Mouse (Mus musculus) stomach, embryonic 16.5 days (tissue): Measurements from ENCODE around the gene Macrod2. TPM values are rescaled to one million over a fixed set of nuclear protein-coding genes. Genes with fewer than 3 reads are reported as not detected.

Source experiments
- ATAC-seq: fragments of 200-750 bp; cut with Nextera tagmentation; 2 replicates; pipeline ENCODE4 v1.8.0; 2017; ENCODE audit warnings: moderate number of reproducible peaks, moderate TSS enrichment; ENCODE audit not compliant: insufficient read depth, low FRiP score
- H3K27ac ChIP-seq: fragments of 300-500 bp; sonication (generic); 2 replicates; pipeline ENCODE4 v1.5.1; 2014; ENCODE audit warnings: low read length
- H3K27me3 ChIP-seq: fragments of 300-500 bp; sonication (generic); 2 replicates; pipeline ENCODE4 v1.6.1; 2014; ENCODE audit warnings: low read length, control low read depth, mixed read lengths; ENCODE audit not compliant: control insufficient read depth, insufficient read depth
- H3K36me3 ChIP-seq: fragments of 300-500 bp; sonication (generic); 2 replicates; pipeline ENCODE4 v1.6.1; 2014; ENCODE audit warnings: low read length; ENCODE audit not compliant: control insufficient read depth, insufficient read depth
- H3K4me1 ChIP-seq: fragments of 300-500 bp; sonication (generic); 2 replicates; pipeline ENCODE4 v1.6.1; 2014; ENCODE audit warnings: low read length, control low read depth, mixed read lengths; ENCODE audit not compliant: control insufficient read depth, insufficient read depth
- H3K4me2 ChIP-seq: fragments of 300-500 bp; sonication (generic); 2 replicates; pipeline ENCODE4 v1.6.1; 2014; ENCODE audit warnings: low read depth, low read length, mixed read lengths
- H3K4me3 ChIP-seq: fragments of 300-500 bp; sonication (generic); replicated peaks from 2 replicates; pipeline ENCODE4 v1.5.1; 2014; ENCODE audit warnings: mild to moderate bottlenecking, low read length
- H3K9ac ChIP-seq: fragments of 300-500 bp; sonication (generic); 2 replicates; pipeline ENCODE4 v1.6.1; 2014; ENCODE audit warnings: low read length
- H3K9me3 ChIP-seq: fragments of 300-500 bp; sonication (generic); replicated peaks from 2 replicates; pipeline ENCODE4 v1.6.1; 2016; ENCODE audit warnings: low read length, control low read depth; ENCODE audit not compliant: control insufficient read depth
- WGBS: fragments of 180-500 bp; shearing (Covaris S2); extraction: QIAGEN DNeasy Blood & Tissue Kit; methylation state at CpG from one replicate; pipeline ENCODE4 v1.1.7; 2014; 5-methylcytosine and 5-hydroxymethylcytosine counted together
- polyA plus RNA-seq: library from polyadenylated mRNA; unstranded; fragments of >200 nt; fragmentation: Nextera tagmentation; extraction: Ambion mirVana; gene quantifications from 2 replicates; pipeline ENCODE4 v1.2.1, GENCODE M21; 2015

Macrod2 gene
- polyA plus RNA-seq, 1 experiment from 2014 or later, result 45.4 TPM

GRCm38 (mm10) chr2:141736685-141737456 lies 1341.8 kb downstream of the Macrod2 start:
- WGBS, result 85% methylated on average over 5 of the region's 5 CpGs
- H3K9ac ChIP-seq, result no peak overlapping the region
- H3K36me3 ChIP-seq, result no peaks in the 10 kb centered on the region
- ATAC-seq, result no peak
- H3K4me3 ChIP-seq, result no peak overlapping the region
- H3K4me1 ChIP-seq, result no peaks in the 10 kb centered on the region
- H3K4me2 ChIP-seq, result no peak overlapping the region
- H3K27me3 ChIP-seq, result no peaks in the 10 kb centered on the region
- H3K9me3 ChIP-seq, result no peaks in the 10 kb centered on the region
- H3K27ac ChIP-seq, result no peak overlapping the region

GRCm38 (mm10) chr2:141738702-141739101 lies 1343.6 kb downstream of the Macrod2 start:
- no peaks in the 10 kb centered on the region for H3K4me1 ChIP-seq
- H3K27me3 ChIP-seq, result no peaks in the 10 kb centered on the region
- no peaks in the 10 kb centered on the region for H3K9me3 ChIP-seq
- H3K9ac ChIP-seq, result no peak overlapping the region
- no peaks in the 10 kb centered on the region for H3K36me3 ChIP-seq
- 60% methylated on average over 1 of the region's 1 CpGs for WGBS
- no peak for ATAC-seq
- H3K4me3 ChIP-seq, result no peak overlapping the region
- H3K27ac ChIP-seq, result no peak overlapping the region
- H3K4me2 ChIP-seq, result no peak overlapping the region

GRCm38 (mm10) chr2:141740318-141740717 lies 1345.2 kb downstream of the Macrod2 start:
- H3K36me3 ChIP-seq, result no peaks in the 10 kb centered on the region
- no peak overlapping the region for H3K27ac ChIP-seq
- no peaks in the 10 kb centered on the region for H3K4me1 ChIP-seq
- H3K9ac ChIP-seq, result no peak overlapping the region
- no peak overlapping the region for H3K4me3 ChIP-seq
- no peaks in the 10 kb centered on the region for H3K9me3 ChIP-seq
- H3K4me2 ChIP-seq, result no peak overlapping the region
- ATAC-seq, result no peak
- WGBS, result 66% methylated on average over 5 of the region's 5 CpGs
- no peaks in the 10 kb centered on the region for H3K27me3 ChIP-seq

GRCm38 (mm10) chr2:141800236-141800635 lies 1405.1 kb downstream of the Macrod2 start:
- ATAC-seq, result no peak
- H3K27ac ChIP-seq, result no peak overlapping the region
- H3K27me3 ChIP-seq, result no peaks in the 10 kb centered on the region
- no peak overlapping the region for H3K4me2 ChIP-seq
- no peak overlapping the region for H3K4me3 ChIP-seq
- no peak overlapping the region for H3K9ac ChIP-seq
- H3K4me1 ChIP-seq, result no peaks in the 10 kb centered on the region
- 64% methylated on average over 4 of the region's 4 CpGs for WGBS
- H3K9me3 ChIP-seq, result no peaks in the 10 kb centered on the region
- no peaks in the 10 kb centered on the region for H3K36me3 ChIP-seq

- Histone ChIP-seq H3K27me3 (no peaks in the 10 kb centered on the region), H3K4me3 (no peak overlapping the region), H3K4me1 (no peaks in the 10 kb centered on the region), H3K9ac (no peak overlapping the region), H3K4me2 (no peak overlapping the region), H3K9me3 (no peaks in the 10 kb centered on the region), H3K27ac (no peak overlapping the region), H3K36me3 (no peaks in the 10 kb centered on the region)
- no peak for ATAC-seq
- WGBS, result 70% methylated on average over 2 of the region's 2 CpGs
These were observed 1405.8 kb downstream of the Macrod2 start for GRCm38 (mm10) chr2:141800909-141801308.

GRCm38 (mm10) chr2:141816266-141816665 lies 1421.2 kb downstream of the Macrod2 start:
- Histone ChIP-seq H3K4me2 (no peak overlapping the region), H3K36me3 (no peaks in the 10 kb centered on the region)

GRCm38 (mm10) chr2:141817546-141818180 lies 1422.6 kb downstream of the Macrod2 start:
- ATAC-seq, result no peak
- H3K4me1 ChIP-seq, result no peaks in the 10 kb centered on the region
- WGBS, result 78% methylated on average over 4 of the region's 4 CpGs

More at GRCm38 (mm10) chr2:141816266-141816665, 1421.2 kb downstream of the Macrod2 start:
- ATAC-seq, result no peak
- Histone ChIP-seq H3K27ac (no peak overlapping the region), H3K9ac (no peak overlapping the region), H3K9me3 (no peaks in the 10 kb centered on the region), H3K4me1 (no peaks in the 10 kb centered on the region), H3K27me3 (no peaks in the 10 kb centered on the region), H3K4me3 (no peak overlapping the region)
- WGBS, result 90% methylated on average over 4 of the region's 4 CpGs

GRCm38 (mm10) chr2:141820795-141821194 lies 1425.7 kb downstream of the Macrod2 start:
- Histone ChIP-seq H3K9me3 (no peaks in the 10 kb centered on the region), H3K4me1 (no peaks in the 10 kb centered on the region), H3K27ac (no peak overlapping the region), H3K27me3 (no peaks in the 10 kb centered on the region), H3K4me3 (no peak overlapping the region), H3K4me2 (no peak overlapping the region), H3K36me3 (no peaks in the 10 kb centered on the region), H3K9ac (no peak overlapping the region)
- ATAC-seq, result no peak

More at GRCm38 (mm10) chr2:141817546-141818180, 1422.6 kb downstream of the Macrod2 start:
- H3K9ac ChIP-seq, result no peak overlapping the region
- no peak overlapping the region for H3K27ac ChIP-seq
- H3K4me3 ChIP-seq, result no peak overlapping the region
- no peaks in the 10 kb centered on the region for H3K36me3 ChIP-seq
- no peaks in the 10 kb centered on the region for H3K27me3 ChIP-seq
- H3K9me3 ChIP-seq, result no peaks in the 10 kb centered on the region
- H3K4me2 ChIP-seq, result no peak overlapping the region

- Histone ChIP-seq H3K9me3 (no peaks in the 10 kb centered on the region), H3K4me2 (no peak overlapping the region), H3K9ac (no peak overlapping the region), H3K27me3 (no peaks in the 10 kb centered on the region), H3K4me1 (no peaks in the 10 kb centered on the region), H3K36me3 (no peaks in the 10 kb centered on the region), H3K4me3 (no peak overlapping the region), H3K27ac (no peak overlapping the region)
- no peak for ATAC-seq
- WGBS, result 39% methylated on average over 8 of the region's 8 CpGs
These were observed 1430.7 kb downstream of the Macrod2 start for GRCm38 (mm10) chr2:141825606-141826495.
